Mouse (Mus musculus): ENCODE data around the gene Msrb1. TPM values are rescaled to one million over a fixed set of nuclear protein-coding genes. Genes with fewer than 3 reads are reported as not detected.

Gene Msrb1
- polyA plus RNA-seq, 1 experiment from 2014 or later, result 23.0 TPM

DNA sequence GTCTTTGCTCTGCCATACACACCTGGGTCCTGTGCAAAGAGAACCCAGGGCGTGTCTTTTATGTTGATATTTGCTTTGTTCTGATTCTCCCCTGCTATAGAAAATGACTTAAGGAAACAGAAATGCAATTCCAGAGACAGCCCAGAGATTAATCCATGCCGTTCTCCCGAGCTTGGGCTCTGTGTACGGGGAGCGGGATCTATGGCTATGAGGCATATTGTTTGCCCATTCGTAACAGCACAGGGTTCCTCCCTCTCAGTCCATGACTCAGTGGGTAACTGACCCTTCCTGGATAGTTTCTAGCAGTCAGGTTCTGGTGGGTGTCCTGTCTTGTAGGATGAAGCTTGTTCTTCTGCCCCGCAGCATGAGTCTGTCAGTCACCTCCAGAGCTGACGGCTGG, 38.7 kb downstream of the Msrb1 start:
- Histone ChIP-seq H3K4me1 (ENCODE audit: control insufficient read depth, insufficient read depth, low read length) (no peaks in the 10 kb centered on the region), H3K9me3 (ENCODE audit: control insufficient read depth, low read length) (peaks cover 4% of the 10 kb centered on the region; the same call in 1 of the 2 replicates), H3K4me3 (ENCODE audit: low read depth, low read length) (no peak overlapping the region), H3K27ac (ENCODE audit: low read depth, low read length) (no peak overlapping the region), H3K9ac (ENCODE audit: low read length) (no peak overlapping the region), H3K4me2 (no peak overlapping the region), H3K27me3 (ENCODE audit: control insufficient read depth, insufficient read depth, low read length) (no peaks in the 10 kb centered on the region), H3K36me3 (ENCODE audit: control insufficient read depth, insufficient read depth, low read length) (no peaks in the 10 kb centered on the region)
- 82% methylated on average over 8 of the region's 8 CpGs for WGBS
- DNase-seq (ENCODE audit: low spot score, missing footprints), result no peak
- ATAC-seq (ENCODE audit: low FRiP score), result no peak

GRCm38 (mm10) chr17:24777073-24777472, 40.6 kb downstream of the Msrb1 start:
- Histone ChIP-seq H3K4me3 (ENCODE audit: low read depth, low read length) (no peak overlapping the region), H3K4me2 (no peak overlapping the region), H3K9ac (ENCODE audit: low read length) (no peak overlapping the region), H3K4me1 (ENCODE audit: control insufficient read depth, insufficient read depth, low read length) (no peaks in the 10 kb centered on the region), H3K27ac (ENCODE audit: low read depth, low read length) (no peak overlapping the region), H3K9me3 (ENCODE audit: control insufficient read depth, low read length) (peaks cover 4% of the 10 kb centered on the region; the same call in 1 of the 2 replicates), H3K27me3 (ENCODE audit: control insufficient read depth, insufficient read depth, low read length) (no peaks in the 10 kb centered on the region), H3K36me3 (ENCODE audit: control insufficient read depth, insufficient read depth, low read length) (no peaks in the 10 kb centered on the region)
- no peak for ATAC-seq (ENCODE audit: low FRiP score)
- WGBS, result 74% methylated on average over 2 of the region's 2 CpGs
- no peak for DNase-seq (ENCODE audit: low spot score, missing footprints)

DNA sequence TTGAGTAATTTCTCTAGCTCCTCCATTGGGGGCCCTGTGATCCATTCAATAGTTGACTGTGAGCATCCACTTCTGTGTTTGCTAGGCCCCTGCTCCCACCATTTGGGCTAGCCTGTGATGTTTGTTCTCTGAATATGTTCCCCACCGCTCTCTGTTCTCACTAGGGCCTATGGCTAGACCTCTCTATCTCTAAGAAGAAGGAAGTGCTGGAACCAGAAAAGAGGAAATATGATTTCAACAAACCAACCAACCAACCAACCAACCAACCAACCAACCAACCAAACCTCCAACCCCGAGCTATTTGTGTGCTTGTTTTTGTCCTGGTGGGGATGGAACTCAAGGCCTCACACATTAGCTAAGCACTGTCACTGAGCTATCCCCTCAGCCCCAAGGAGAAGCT, 44.4 kb downstream of the Msrb1 start:
- Histone ChIP-seq H3K4me3 (ENCODE audit: low read depth, low read length) (no peak overlapping the region), H3K4me1 (ENCODE audit: control insufficient read depth, insufficient read depth, low read length) (no peaks in the 10 kb centered on the region), H3K9ac (ENCODE audit: low read length) (no peak overlapping the region), H3K27ac (ENCODE audit: low read depth, low read length) (no peak overlapping the region), H3K4me2 (no peak overlapping the region), H3K9me3 (ENCODE audit: control insufficient read depth, low read length) (no peaks in the 10 kb centered on the region), H3K27me3 (ENCODE audit: control insufficient read depth, insufficient read depth, low read length) (no peaks in the 10 kb centered on the region), H3K36me3 (ENCODE audit: control insufficient read depth, insufficient read depth, low read length) (no peaks in the 10 kb centered on the region)
- no peak for ATAC-seq (ENCODE audit: low FRiP score)
- no peak for DNase-seq (ENCODE audit: low spot score, missing footprints)
- WGBS, result 92% methylated on average over 2 of the region's 2 CpGs

- no peaks in the 10 kb centered on the region for H3K27me3 ChIP-seq (ENCODE audit: control insufficient read depth, insufficient read depth, low read length)
- 73% methylated on average over 8 of the region's 8 CpGs for WGBS
- DNase-seq (ENCODE audit: low spot score, missing footprints) (no peak), ATAC-seq (ENCODE audit: low FRiP score) (no peak)
- no peak overlapping the region for H3K27ac ChIP-seq (ENCODE audit: low read depth, low read length)
- H3K4me3 ChIP-seq (ENCODE audit: low read depth, low read length), result no peak overlapping the region
- no peak overlapping the region for H3K4me2 ChIP-seq
- no peaks in the 10 kb centered on the region for H3K36me3 ChIP-seq (ENCODE audit: control insufficient read depth, insufficient read depth, low read length)
- H3K9ac ChIP-seq (ENCODE audit: low read length), result no peak overlapping the region
- H3K4me1 ChIP-seq (ENCODE audit: control insufficient read depth, insufficient read depth, low read length), result no peaks in the 10 kb centered on the region
- H3K9me3 ChIP-seq (ENCODE audit: control insufficient read depth, low read length), result no peaks in the 10 kb centered on the region
Measured at GRCm38 (mm10) chr17:24792190-24792589, 55.7 kb downstream of the Msrb1 start.

Other genes with a start within 250 kb of the Msrb1 start
- 5.5 and 6.2 TPM in 2 replicates for gene Caskin1, start 248.0 kb upstream of the Msrb1 start, polyA plus RNA-seq (2014; fragmentation: Nextera tagmentation; extraction: Ambion mirVana)
- gene Traf7, start 208.7 kb upstream of the Msrb1 start, polyA plus RNA-seq (2014; fragmentation: Nextera tagmentation; extraction: Ambion mirVana), result 67.1 and 80.8 TPM in 2 replicates
- gene Rab26, start 202.4 kb upstream of the Msrb1 start, polyA plus RNA-seq (2014; fragmentation: Nextera tagmentation; extraction: Ambion mirVana), result 1.8 and 2.2 TPM in 2 replicates
- 11.9 and 18.5 TPM in 2 replicates for gene Pkd1, start 186.8 kb upstream of the Msrb1 start, polyA plus RNA-seq (2014; fragmentation: Nextera tagmentation; extraction: Ambion mirVana)
- 50.6 and 57.6 TPM in 2 replicates for gene Tsc2, start 104.0 kb upstream of the Msrb1 start, polyA plus RNA-seq (2014; fragmentation: Nextera tagmentation; extraction: Ambion mirVana)
- 14.4 and 18.4 TPM in 2 replicates for gene Nthl1, start 104.0 kb upstream of the Msrb1 start, polyA plus RNA-seq (2014; fragmentation: Nextera tagmentation; extraction: Ambion mirVana)
- gene Slc9a3r2, start 86.3 kb upstream of the Msrb1 start, polyA plus RNA-seq (2014; fragmentation: Nextera tagmentation; extraction: Ambion mirVana), result 36.1 and 36.4 TPM in 2 replicates
- not detected in 2 replicates for gene Npw, start 78.2 kb upstream of the Msrb1 start, polyA plus RNA-seq (2014; fragmentation: Nextera tagmentation; extraction: Ambion mirVana)
- gene Zfp598, start 67.0 kb upstream of the Msrb1 start, polyA plus RNA-seq (2014; fragmentation: Nextera tagmentation; extraction: Ambion mirVana), result 23.5 and 24.9 TPM in 2 replicates
- 12.7 and 13.4 TPM in 2 replicates for gene Syngr3, start 46.7 kb upstream of the Msrb1 start, polyA plus RNA-seq (2014; fragmentation: Nextera tagmentation; extraction: Ambion mirVana)
- 54.8 and 59.6 TPM in 2 replicates for gene Gfer, start 40.5 kb upstream of the Msrb1 start, polyA plus RNA-seq (2014; fragmentation: Nextera tagmentation; extraction: Ambion mirVana)
- 0.97 and 1.5 TPM in 2 replicates for gene Noxo1, start 40.4 kb upstream of the Msrb1 start, polyA plus RNA-seq (2014; fragmentation: Nextera tagmentation; extraction: Ambion mirVana)
- 91.0 and 97.5 TPM in 2 replicates for gene Tbl3, start 29.0 kb upstream of the Msrb1 start, polyA plus RNA-seq (2014; fragmentation: Nextera tagmentation; extraction: Ambion mirVana)
- 0.22 TPM in 1 of 2 replicates, not detected in the other for gene Rnf151, start 18.6 kb upstream of the Msrb1 start, polyA plus RNA-seq (2014; fragmentation: Nextera tagmentation; extraction: Ambion mirVana)
- 1,270 and 1,392 TPM in 2 replicates for gene Rps2, start 18.5 kb upstream of the Msrb1 start, polyA plus RNA-seq (2014; fragmentation: Nextera tagmentation; extraction: Ambion mirVana)
- gene Ndufb10, start 12.2 kb upstream of the Msrb1 start, polyA plus RNA-seq (2014; fragmentation: Nextera tagmentation; extraction: Ambion mirVana), result 198 and 210 TPM in 2 replicates
- gene Rpl3l, start 8.8 kb upstream of the Msrb1 start, polyA plus RNA-seq (2014; fragmentation: Nextera tagmentation; extraction: Ambion mirVana), result not detected in 2 replicates
- gene Hs3st6, start 16.3 kb downstream of the Msrb1 start, polyA plus RNA-seq (2014; fragmentation: Nextera tagmentation; extraction: Ambion mirVana), result 0.18 and 0.23 TPM in 2 replicates
- gene Meiob, start 67.6 kb downstream of the Msrb1 start, polyA plus RNA-seq (2014; fragmentation: Nextera tagmentation; extraction: Ambion mirVana), result not detected in 2 replicates
- gene Hagh, start 103.5 kb downstream of the Msrb1 start, polyA plus RNA-seq (2014; fragmentation: Nextera tagmentation; extraction: Ambion mirVana), result 28.2 and 31.0 TPM in 2 replicates
- 18.8 and 21.5 TPM in 2 replicates for gene Fahd1, start 113.7 kb downstream of the Msrb1 start, polyA plus RNA-seq (2014; fragmentation: Nextera tagmentation; extraction: Ambion mirVana)
- 0.08 TPM in 1 of 2 replicates, not detected in the other for gene Igfals, start 129.4 kb downstream of the Msrb1 start, polyA plus RNA-seq (2014; fragmentation: Nextera tagmentation; extraction: Ambion mirVana)
- 70.4 and 73.8 TPM in 2 replicates for gene Nubp2, start 149.7 kb downstream of the Msrb1 start, polyA plus RNA-seq (2014; fragmentation: Nextera tagmentation; extraction: Ambion mirVana)
- 37.3 and 44.4 TPM in 2 replicates for gene Spsb3, start 150.0 kb downstream of the Msrb1 start, polyA plus RNA-seq (2014; fragmentation: Nextera tagmentation; extraction: Ambion mirVana)
- gene Eme2, start 158.4 kb downstream of the Msrb1 start, polyA plus RNA-seq (2014; fragmentation: Nextera tagmentation; extraction: Ambion mirVana), result 18.4 and 20.8 TPM in 2 replicates
- 68.6 and 73.2 TPM in 2 replicates for gene Mrps34, start 158.5 kb downstream of the Msrb1 start, polyA plus RNA-seq (2014; fragmentation: Nextera tagmentation; extraction: Ambion mirVana)
- 48.0 and 49.5 TPM in 2 replicates for gene Nme3, start 159.9 kb downstream of the Msrb1 start, polyA plus RNA-seq (2014; fragmentation: Nextera tagmentation; extraction: Ambion mirVana)
- 31.7 and 36.5 TPM in 2 replicates for gene Mapk8ip3, start 200.3 kb downstream of the Msrb1 start, polyA plus RNA-seq (2014; fragmentation: Nextera tagmentation; extraction: Ambion mirVana)
- 283 and 284 TPM in 2 replicates for gene Jpt2, start 224.0 kb downstream of the Msrb1 start, polyA plus RNA-seq (2014; fragmentation: Nextera tagmentation; extraction: Ambion mirVana)

Data from midbrain, embryonic 11.5 days (tissue).